Mouse (Mus musculus) left cerebral cortex, postnatal 4 days (tissue): Measurements from ENCODE around the gene Kansl1. TPM values are rescaled to one million over a fixed set of nuclear protein-coding genes. Genes with fewer than 3 reads are reported as not detected.
"Not testable (repeated sequence)": the region's sequence is repeated elsewhere in the genome, so short reads cannot be mapped to it uniquely, and the experiment has no call there.

Experiments used
- DNase-seq: peaks from one replicate; pipeline ENCODE4 v3.0.0-alpha.2; 2022
- intact Hi-C: fragments of 180-260 bp; cut with DNase I; formaldehyde crosslinking; loops from one replicate; pipeline ENCODE4 v1.15.1; 2025
- total RNA-seq, 2 experiments: library from RNA; stranded (reverse); gene quantifications; 2 replicates each; pipeline ENCODE4 v1.2.3; 2021

Kansl1 gene
- 10 to 100 TPM; 74.9 to 79.6 TPM for total RNA-seq

- peak; percentile 43 for DNase-seq
- intact Hi-C loops, result loop anchor here (10.0 kb wide), 1 partner anchor 154 kb away; no protein-coding TSS in a partner anchor
Measured at GRCm38 (mm10) chr11:104468751-104469268, at the start of gene Kansl1. Gene Kansl1, minus strand, starts transcription at chr11:104468861.

GRCm38 (mm10) chr11:104512436-104512835 is 43.8 kb upstream of the Kansl1 start:
- no peak for DNase-seq

GRCm38 (mm10) chr11:104510606-104511005 is 41.9 kb upstream of the Kansl1 start:
- no peak for DNase-seq
- intact Hi-C loops, result no loop called here

More at GRCm38 (mm10) chr11:104512436-104512835, 43.8 kb upstream of the Kansl1 start:
- intact Hi-C loops, result no loop called here

GRCm38 (mm10) chr11:104508455-104508854 is 39.8 kb upstream of the Kansl1 start:
- intact Hi-C loops, result no loop called here
- no peak for DNase-seq

GRCm38 (mm10) chr11:104488292-104488691 is 19.6 kb upstream of the Kansl1 start:
- intact Hi-C loops, result no loop called here
- DNase-seq, result no peak

GRCm38 (mm10) chr11:104481971-104482370 is 13.3 kb upstream of the Kansl1 start:
- DNase-seq, result no peak
- intact Hi-C loops, result no loop called here

GRCm38 (mm10) chr11:104479505-104479904 is 10.8 kb upstream of the Kansl1 start:
- intact Hi-C loops, result no loop called here

GRCm38 (mm10) chr11:104469371-104469835 is 742 bp upstream of the Kansl1 start:
- intact Hi-C loops, result loop anchor here (10.0 kb wide), 1 partner anchor 155 kb away; no protein-coding TSS in a partner anchor
- peak; percentile 96 for DNase-seq

More at GRCm38 (mm10) chr11:104479505-104479904, 10.8 kb upstream of the Kansl1 start:
- no peak for DNase-seq

GRCm38 (mm10) chr11:104467698-104468097 is 963 bp downstream of the Kansl1 start:
- DNase-seq, result no peak
- intact Hi-C loops, result loop anchor here (10.0 kb wide), 1 partner anchor 153 kb away; no protein-coding TSS in a partner anchor

GRCm38 (mm10) chr11:104461551-104461950 is 7.1 kb downstream of the Kansl1 start:
- intact Hi-C loops, result loop anchor here (10.0 kb wide), 1 partner anchor 147 kb away; no protein-coding TSS in a partner anchor
- DNase-seq, result peak; percentile 48

- no peak for DNase-seq
Measured at GRCm38 (mm10) chr11:104459671-104460070, 9.0 kb downstream of the Kansl1 start.

GRCm38 (mm10) chr11:104458507-104458906 is 10.2 kb downstream of the Kansl1 start:
- intact Hi-C loops, result no loop called here
- no peak for DNase-seq

More at GRCm38 (mm10) chr11:104459671-104460070, 9.0 kb downstream of the Kansl1 start:
- intact Hi-C loops, result loop anchor here (10.0 kb wide), 1 partner anchor 145 kb away; no protein-coding TSS in a partner anchor

GRCm38 (mm10) chr11:104452709-104453108 is 16.0 kb downstream of the Kansl1 start:
- intact Hi-C loops, result no loop called here
- no peak for DNase-seq

- intact Hi-C loops, result no loop called here
- DNase-seq, result no peak
Measured at GRCm38 (mm10) chr11:104451239-104451638, 17.4 kb downstream of the Kansl1 start.

GRCm38 (mm10) chr11:104448499-104448898 is 20.2 kb downstream of the Kansl1 start:
- intact Hi-C loops, DNase-seq: not testable (repeated sequence)

GRCm38 (mm10) chr11:104445538-104445937 is 23.1 kb downstream of the Kansl1 start:
- intact Hi-C loops, result no loop called here
- DNase-seq, result no peak

GRCm38 (mm10) chr11:104445044-104445443 is 23.6 kb downstream of the Kansl1 start:
- intact Hi-C loops, result no loop called here
- DNase-seq, result no peak

- DNase-seq, result no peak
- intact Hi-C loops, result no loop called here
Measured at GRCm38 (mm10) chr11:104443359-104443758, 25.3 kb downstream of the Kansl1 start.

- DNase-seq, result peak; percentile 97
- intact Hi-C loops, result no loop called here
Measured at GRCm38 (mm10) chr11:104442333-104443136, 26.1 kb downstream of the Kansl1 start.

GRCm38 (mm10) chr11:104441475-104442332 is 27.0 kb downstream of the Kansl1 start:
- DNase-seq, result peak; percentile 78
- intact Hi-C loops, result no loop called here
